ENCODE assay signal across 9 mouse cellular contexts in genomic region chr1:75422823-75423471, GRCm38 (mm10). TPM values are rescaled to one million over a fixed set of nuclear protein-coding genes. Genes with fewer than 3 reads are reported as not detected.
DNase-seq lines count a peak whose midpoint lies in the region; ATAC-seq lines count a peak whose summit lies in the region.
"Had no signal": no experiment of that assay in that cellular context is flagged by ENCODE, and none has a peak within 500 bp of the region (broad histone marks: within the 10 kb centered on the region; RNA-seq: fewer than 3 reads in every experiment).

No protein-coding gene starts in this region.

- peak overlapping the region; percentile 49 for H3K9ac ChIP-seq in limb, embryonic 11.5 days (ENCODE audit: low read length)
- peak overlapping the region; percentile 52 for H3K9ac ChIP-seq in neural tube, embryonic 12.5 days

- WGBS in limb, embryonic 11.5 days, result 1% methylated on average over 69 of the region's 71 CpGs
- WGBS in neural tube, embryonic 12.5 days, result under 1% methylated on average over 71 of the region's 71 CpGs

- peaks cover 26% of the 10 kb centered on the region for H3K4me1 ChIP-seq in limb, embryonic 11.5 days (ENCODE audit: control insufficient read depth, insufficient read depth, low read length)
- peaks cover 26% of the 10 kb centered on the region for H3K4me1 ChIP-seq in neural tube, embryonic 12.5 days

- no peak for ATAC-seq in limb, embryonic 11.5 days (ENCODE audit: insufficient number of reproducible peaks, low FRiP score, low TSS enrichment, low read depth)
- ATAC-seq in neural tube, embryonic 12.5 days (ENCODE audit: low FRiP score, low read depth), result peak; percentile 17; the same call in 1 of the 2 replicates
- ATAC-seq in activated CD4-positive, CD25-positive, alpha-beta regulatory T cell, adult 4 months, result no peak

- H3K4me2 ChIP-seq in limb, embryonic 11.5 days (ENCODE audit: low read depth, severe bottlenecking), result peak overlapping the region; percentile 55
- H3K4me2 ChIP-seq in neural tube, embryonic 12.5 days (replicated peaks), result peak overlapping the region; percentile 68

- DNase-seq in adrenal gland, adult 2 months, result peak; percentile 54
- DNase-seq in adrenal gland, adult 8-10 months, result no peak
- DNase-seq in urinary bladder, postnatal 14 days (ENCODE audit: low spot score), result peak; percentile 13
- DNase-seq in urinary bladder, postnatal 4 days (ENCODE audit: low spot score in 2 of 2), result no peak
- peak; percentile 69 for DNase-seq in limb, embryonic 11.5 days (ENCODE audit: low spot score)
- DNase-seq in c-Kit-positive CD71-positive TER-119-positive erythroid progenitor cells, embryonic 14.5 days (ENCODE audit: low spot score), result no peak

- no peaks in the 10 kb centered on the region for H3K9me3 ChIP-seq in limb, embryonic 11.5 days (ENCODE audit: control insufficient read depth, low read length)
- H3K9me3 ChIP-seq in neural tube, embryonic 12.5 days, result no peaks in the 10 kb centered on the region

- peak overlapping the region; percentile 28 for H3K4me3 ChIP-seq in limb, embryonic 11.5 days (ENCODE audit: low read depth, low read length)
- peak overlapping the region; percentile 31 for H3K4me3 ChIP-seq in neural tube, embryonic 12.5 days

- H3K27me3 ChIP-seq in limb, embryonic 11.5 days (ENCODE audit: control insufficient read depth, insufficient read depth, low read length), result peaks cover 36% of the 10 kb centered on the region
- H3K27me3 ChIP-seq in neural tube, embryonic 12.5 days (replicated peaks), result peaks cover 63% of the 10 kb centered on the region

- no peaks in the 10 kb centered on the region for H3K36me3 ChIP-seq in limb, embryonic 11.5 days (ENCODE audit: control insufficient read depth, insufficient read depth, low read length)
- H3K36me3 ChIP-seq in neural tube, embryonic 12.5 days, result no peaks in the 10 kb centered on the region; the same call in 1 of the 2 replicates

- H3K27ac ChIP-seq in limb, embryonic 11.5 days (replicated peaks; ENCODE audit: low read depth, low read length), result no peak overlapping the region
- H3K27ac ChIP-seq in neural tube, embryonic 12.5 days, result peak overlapping the region; percentile 1; the same call in 1 of the 2 replicates

RNA-seq across cellular contexts. Expression of gene Gmppa, which starts 12.8 kb away (rescaled TPM):
- total RNA-seq in adrenal gland, adult 2 months (2021), result 10 to 100 TPM; 69.1 to 77.7 TPM
- 137 and 189 TPM in 2 replicates for polyA plus RNA-seq in adrenal gland, adult 2 months (2012; rRNA removed)
- 100 to 1,000 TPM in 1 of 4 experiments, 10 to 100 TPM in 3; 56.5 to 103 (median 92.0) TPM for total RNA-seq in adrenal gland, adult 8-10 months (2022)
- 44.9 and 49.9 TPM in 2 replicates for polyA plus RNA-seq in limb, embryonic 11.5 days (2014; fragmentation: Nextera tagmentation; extraction: Ambion mirVana)
- 69.9 and 83.5 TPM in 2 replicates for polyA plus RNA-seq in neural tube, embryonic 12.5 days (2016; fragmentation: Nextera tagmentation; extraction: Ambion mirVana)
- polyA plus RNA-seq in activated CD4-positive, CD25-positive, alpha-beta regulatory T cell, adult 4 months (2017; shearing (Covaris generic)), result 10 to 100 TPM; 43.8 to 51.5 TPM

RNA-seq across cellular contexts. Expression of gene Asic4, which starts 27.3 kb away (rescaled TPM):
- 1 to 10 TPM; 3.7 to 6.8 TPM for total RNA-seq in adrenal gland, adult 2 months (2021)
- 9.5 and 13.6 TPM in 2 replicates for polyA plus RNA-seq in adrenal gland, adult 2 months (2012; rRNA removed)
- total RNA-seq in adrenal gland, adult 8-10 months (2022), result 10 to 100 TPM in 2 of 4 experiments, 1 to 10 TPM in 2; 4.9 to 11.1 (median 8.4) TPM
- polyA plus RNA-seq in limb, embryonic 11.5 days (2014; fragmentation: Nextera tagmentation; extraction: Ambion mirVana), result 0.07 and 0.13 TPM in 2 replicates
- polyA plus RNA-seq in neural tube, embryonic 12.5 days (2016; fragmentation: Nextera tagmentation; extraction: Ambion mirVana), result 22.1 and 24.3 TPM in 2 replicates
- not detected for polyA plus RNA-seq in activated CD4-positive, CD25-positive, alpha-beta regulatory T cell, adult 4 months (2017; shearing (Covaris generic))
- total RNA-seq: neutrophil, adult 5-6 weeks had no signal

RNA-seq across cellular contexts. Expression of gene Speg, which starts 47.9 kb away (rescaled TPM):
- total RNA-seq in adrenal gland, adult 2 months (2021), result 10 to 100 TPM in 1 of 2 experiments, 1 to 10 TPM in 1; 9.9 to 15.2 TPM
- polyA plus RNA-seq in adrenal gland, adult 2 months (2012; rRNA removed), result 56.5 and 93.7 TPM in 2 replicates
- 10 to 100 TPM; 13.7 to 32.9 (median 22.2) TPM for total RNA-seq in adrenal gland, adult 8-10 months (2022)
- 32.9 and 33.6 TPM in 2 replicates for polyA plus RNA-seq in limb, embryonic 11.5 days (2014; fragmentation: Nextera tagmentation; extraction: Ambion mirVana)
- polyA plus RNA-seq in neural tube, embryonic 12.5 days (2016; fragmentation: Nextera tagmentation; extraction: Ambion mirVana), result 15.8 and 17.1 TPM in 2 replicates
- not detected for polyA plus RNA-seq in activated CD4-positive, CD25-positive, alpha-beta regulatory T cell, adult 4 months (2017; shearing (Covaris generic))
- total RNA-seq: neutrophil, adult 5-6 weeks had no signal

RNA-seq across cellular contexts. Expression of gene Chpf, which starts 56.2 kb away (rescaled TPM):
- total RNA-seq in adrenal gland, adult 2 months (2021), result 10 to 100 TPM; 50.9 to 57.8 TPM
- 250 and 268 TPM in 2 replicates for polyA plus RNA-seq in adrenal gland, adult 2 months (2012; rRNA removed)
- 10 to 100 TPM; 56.6 to 72.7 (median 67.0) TPM for total RNA-seq in adrenal gland, adult 8-10 months (2022)
- polyA plus RNA-seq in limb, embryonic 11.5 days (2014; fragmentation: Nextera tagmentation; extraction: Ambion mirVana), result 14.2 and 16.1 TPM in 2 replicates
- 43.6 and 43.7 TPM in 2 replicates for polyA plus RNA-seq in neural tube, embryonic 12.5 days (2016; fragmentation: Nextera tagmentation; extraction: Ambion mirVana)
- polyA plus RNA-seq in activated CD4-positive, CD25-positive, alpha-beta regulatory T cell, adult 4 months (2017; shearing (Covaris generic)), result 1 to 10 TPM; 4.0 to 5.3 TPM

RNA-seq across cellular contexts. Expression of gene Tmem198, which starts 56.4 kb away (rescaled TPM):
- total RNA-seq in adrenal gland, adult 2 months (2021), result 1 to 10 TPM; 2.5 to 2.8 TPM
- 15.0 and 17.4 TPM in 2 replicates for polyA plus RNA-seq in adrenal gland, adult 2 months (2012; rRNA removed)
- 1 to 10 TPM; 2.5 to 5.8 (median 3.0) TPM for total RNA-seq in adrenal gland, adult 8-10 months (2022)
- polyA plus RNA-seq in limb, embryonic 11.5 days (2014; fragmentation: Nextera tagmentation; extraction: Ambion mirVana), result 0.17 and 0.18 TPM in 2 replicates
- 28.9 and 30.4 TPM in 2 replicates for polyA plus RNA-seq in neural tube, embryonic 12.5 days (2016; fragmentation: Nextera tagmentation; extraction: Ambion mirVana)
- polyA plus RNA-seq in activated CD4-positive, CD25-positive, alpha-beta regulatory T cell, adult 4 months (2017; shearing (Covaris generic)), result under 1 TPM in 1 of 2 experiments, not detected in 1; 0.40 TPM

Comparison
In these comparisons a context has a peak if more than half of its experiments do, and no peak if none do; other contexts are left out.
1. DNase-seq: peak in adrenal gland, adult 2 months (single experiment), urinary bladder, postnatal 14 days (single experiment) and limb, embryonic 11.5 days (single experiment); none in adrenal gland, adult 8-10 months (single experiment), urinary bladder, postnatal 4 days (0 of 2) and c-Kit-positive CD71-positive TER-119-positive erythroid progenitor cells, embryonic 14.5 days (single experiment).
2. RNA of gene Speg, which starts 47.9 kb away (polyA plus RNA-seq): 56.5 to 93.7 TPM in adrenal gland, adult 2 months, 32.9 to 33.6 TPM in limb, embryonic 11.5 days and 15.8 to 17.1 TPM in neural tube, embryonic 12.5 days; not detected in activated CD4-positive, CD25-positive, alpha-beta regulatory T cell, adult 4 months; every median in the first group is over 10 times any median in the second.